Mouse (Mus musculus) spleen, postnatal 4 days (tissue): Measurements from ENCODE around the gene Timd2.
"Not testable (repeated sequence)": the region's sequence is repeated elsewhere in the genome, so short reads cannot be mapped to it uniquely, and the experiment has no call there.

Experiments used
- DNase-seq, 2 experiments: peaks; one replicate each; pipeline ENCODE4 v3.0.0; 2022; ENCODE audit warnings: low spot score in 2 of 2

Gene Timd2

GRCm38 (mm10) chr11:46706664-46707356 lies at the start of gene Timd2:
Gene Timd2, minus strand, starts transcription at chr11:46707061.
- DNase-seq, result no peak

GRCm38 (mm10) chr11:46755714-46756113 lies 48.9 kb upstream of the Timd2 start:
- not testable (repeated sequence) for DNase-seq

GRCm38 (mm10) chr11:46754669-46755068 lies 47.8 kb upstream of the Timd2 start:
- no peak for DNase-seq

GRCm38 (mm10) chr11:46753662-46754061 lies 46.8 kb upstream of the Timd2 start:
- DNase-seq, result no peak

- no peak for DNase-seq
These were observed 41.1 kb upstream of the Timd2 start for GRCm38 (mm10) chr11:46747996-46748395.

- DNase-seq, result no peak
These were observed 34.9 kb upstream of the Timd2 start for GRCm38 (mm10) chr11:46741716-46742115.

GRCm38 (mm10) chr11:46740886-46741285 lies 34.0 kb upstream of the Timd2 start:
- no peak for DNase-seq

- no peak for DNase-seq
These were observed 32.6 kb upstream of the Timd2 start for GRCm38 (mm10) chr11:46739501-46739900.

- not testable (repeated sequence) for DNase-seq
These were observed 28.2 kb upstream of the Timd2 start, which contains the start of gene Havcr1 for GRCm38 (mm10) chr11:46735076-46735475. Gene Havcr1, plus strand, starts transcription at chr11:46735080.

GRCm38 (mm10) chr11:46734617-46735016 lies 27.8 kb upstream of the Timd2 start:
- DNase-seq, result no peak

GRCm38 (mm10) chr11:46733242-46733789 lies 26.5 kb upstream of the Timd2 start:
- DNase-seq, result no peak

GRCm38 (mm10) chr11:46731541-46732070 lies 24.7 kb upstream of the Timd2 start:
- DNase-seq, result no peak

GRCm38 (mm10) chr11:46698830-46699229 lies 8.0 kb downstream of the Timd2 start:
- no peak for DNase-seq

GRCm38 (mm10) chr11:46698278-46698655 lies 8.6 kb downstream of the Timd2 start:
- no peak for DNase-seq

- no peak for DNase-seq
These were observed 9.2 kb downstream of the Timd2 start for GRCm38 (mm10) chr11:46697433-46698277.

GRCm38 (mm10) chr11:46695849-46696248 lies 11.0 kb downstream of the Timd2 start:
- DNase-seq, result not testable (repeated sequence)

- no peak for DNase-seq
These were observed 16.7 kb downstream of the Timd2 start for GRCm38 (mm10) chr11:46690136-46690535.

- no peak for DNase-seq
These were observed 23.1 kb downstream of the Timd2 start for GRCm38 (mm10) chr11:46683723-46684122.

GRCm38 (mm10) chr11:46682842-46683241 lies 24.0 kb downstream of the Timd2 start:
- no peak for DNase-seq

GRCm38 (mm10) chr11:46667938-46668337 lies 38.9 kb downstream of the Timd2 start:
- no peak for DNase-seq

- DNase-seq, result no peak
These were observed 39.8 kb downstream of the Timd2 start for GRCm38 (mm10) chr11:46667105-46667504.
